Mouse (Mus musculus) embryonic facial prominence, embryonic 13.5 days (tissue): ENCODE measurements around the gene Aff3. TPM values are rescaled to one million over a fixed set of nuclear protein-coding genes. Genes with fewer than 3 reads are reported as not detected.

Experiments used
- ATAC-seq: fragments of 200-750 bp; cut with Nextera tagmentation; 2 replicates; pipeline ENCODE4 v1.8.0; 2017; ENCODE audit warnings: low read depth; ENCODE audit not compliant: insufficient number of reproducible peaks, insufficient read depth, low FRiP score, low TSS enrichment
- H3K27ac ChIP-seq: fragments of 300-500 bp; sonication (generic); 2 replicates; pipeline ENCODE4 v1.5.1; 2015; ENCODE audit warnings: moderate library complexity, mild to moderate bottlenecking, inconsistent platforms
- H3K27me3 ChIP-seq: fragments of 300-500 bp; sonication (generic); 2 replicates; pipeline ENCODE4 v1.6.1; 2015; ENCODE audit warnings: mild to moderate bottlenecking, inconsistent platforms
- H3K36me3 ChIP-seq: fragments of 300-500 bp; sonication (generic); 2 replicates; pipeline ENCODE4 v1.6.1; 2015; ENCODE audit warnings: mild to moderate bottlenecking, inconsistent platforms
- H3K4me1 ChIP-seq: fragments of 300-500 bp; sonication (generic); 2 replicates; pipeline ENCODE4 v1.6.1; 2015; ENCODE audit warnings: inconsistent platforms
- H3K4me2 ChIP-seq: fragments of 300-500 bp; sonication (generic); 2 replicates; pipeline ENCODE4 v1.6.1; 2015; ENCODE audit warnings: moderate library complexity, mild to moderate bottlenecking, inconsistent platforms
- H3K4me3 ChIP-seq: fragments of 300-500 bp; sonication (generic); 2 replicates; pipeline ENCODE4 v1.5.1; 2015; ENCODE audit warnings: mild to moderate bottlenecking, inconsistent platforms
- H3K9ac ChIP-seq: fragments of 300-500 bp; sonication (generic); 2 replicates; pipeline ENCODE4 v1.6.1; 2015; ENCODE audit warnings: mild to moderate bottlenecking, inconsistent platforms
- H3K9me3 ChIP-seq: fragments of 300-500 bp; sonication (generic); 2 replicates; pipeline ENCODE4 v1.6.1; 2016; ENCODE audit warnings: inconsistent platforms
- WGBS: fragments of 180-500 bp; shearing (Covaris S2); methylation state at CpG from one replicate; pipeline ENCODE4 v1.1.7; 2015; ENCODE audit warnings: mixed read lengths; 5-methylcytosine and 5-hydroxymethylcytosine counted together
- polyA plus RNA-seq: library from polyadenylated mRNA; unstranded; fragments of >200 nt; fragmentation: Nextera tagmentation; extraction: Ambion mirVana; gene quantifications from 2 replicates; pipeline ENCODE4 v1.2.1, GENCODE M21; 2015

The Aff3 gene
- polyA plus RNA-seq, 1 experiment from 2014 or later: 12.0 TPM

GRCm38 (mm10) chr1:38394493-38394892, 270.3 kb downstream of the Aff3 start:
- Histone ChIP-seq H3K27me3 (no peaks in the 10 kb centered on the region), H3K4me3 (no peak overlapping the region), H3K27ac (peak overlapping the region; percentile 33; the same call in 1 of the 2 replicates), H3K36me3 (0 out of 2 replicates have a peak, but pooled peaks cover 4% of the 10 kb centered on the region), H3K4me2 (no peak overlapping the region), H3K9ac (no peak overlapping the region), H3K4me1 (peaks cover 59% of the 10 kb centered on the region), H3K9me3 (no peaks in the 10 kb centered on the region)
- WGBS: 28% methylated on average over 5 of the region's 5 CpGs
- ATAC-seq: no peak

GRCm38 (mm10) chr1:38393516-38393915, 271.2 kb downstream of the Aff3 start:
- Histone ChIP-seq H3K9me3 (no peaks in the 10 kb centered on the region), H3K9ac (no peak overlapping the region), H3K36me3 (0 out of 2 replicates have a peak, but pooled peaks cover 4% of the 10 kb centered on the region), H3K27me3 (no peaks in the 10 kb centered on the region), H3K4me1 (peaks cover 53% of the 10 kb centered on the region), H3K4me2 (no peak overlapping the region), H3K4me3 (no peak overlapping the region), H3K27ac (no peak overlapping the region)
- WGBS: 32% methylated on average over 6 of the region's 6 CpGs
- ATAC-seq: no peak

- no peak overlapping the region for H3K4me3 ChIP-seq
Measured at GRCm38 (mm10) chr1:38392928-38393327, 271.8 kb downstream of the Aff3 start.

GRCm38 (mm10) chr1:38390886-38391249, 273.9 kb downstream of the Aff3 start:
- Histone ChIP-seq H3K4me3 (no peak overlapping the region), H3K27ac (no peak overlapping the region), H3K36me3 (0 out of 2 replicates have a peak, but pooled peaks cover 4% of the 10 kb centered on the region), H3K9ac (no peak overlapping the region), H3K4me2 (no peak overlapping the region), H3K4me1 (peaks cover 39% of the 10 kb centered on the region), H3K9me3 (no peaks in the 10 kb centered on the region), H3K27me3 (no peaks in the 10 kb centered on the region)
- no peak for ATAC-seq
- 79% methylated on average over 7 of the region's 7 CpGs for WGBS

More at GRCm38 (mm10) chr1:38392928-38393327, 271.8 kb downstream of the Aff3 start:
- H3K27me3 ChIP-seq: no peaks in the 10 kb centered on the region
- peaks cover 50% of the 10 kb centered on the region for H3K4me1 ChIP-seq
- H3K9ac ChIP-seq: no peak overlapping the region
- 0 out of 2 replicates have a peak, but pooled peaks cover 4% of the 10 kb centered on the region for H3K36me3 ChIP-seq
- no peak overlapping the region for H3K27ac ChIP-seq
- no peak for ATAC-seq
- WGBS: 41% methylated on average over 2 of the region's 2 CpGs
- no peaks in the 10 kb centered on the region for H3K9me3 ChIP-seq
- H3K4me2 ChIP-seq: no peak overlapping the region

GRCm38 (mm10) chr1:38390235-38390885, 274.4 kb downstream of the Aff3 start:
- ATAC-seq: no peak
- Histone ChIP-seq H3K4me3 (no peak overlapping the region), H3K27ac (no peak overlapping the region), H3K9me3 (no peaks in the 10 kb centered on the region), H3K4me1 (peaks cover 35% of the 10 kb centered on the region), H3K36me3 (0 out of 2 replicates have a peak, but pooled peaks cover 4% of the 10 kb centered on the region), H3K4me2 (no peak overlapping the region), H3K27me3 (no peaks in the 10 kb centered on the region), H3K9ac (no peak overlapping the region)
- 86% methylated on average over 17 of the region's 17 CpGs for WGBS

GRCm38 (mm10) chr1:38389576-38389975, 275.2 kb downstream of the Aff3 start:
- H3K27me3 ChIP-seq: no peaks in the 10 kb centered on the region
- no peak overlapping the region for H3K27ac ChIP-seq
- H3K9me3 ChIP-seq: no peaks in the 10 kb centered on the region
- 74% methylated on average over 7 of the region's 7 CpGs for WGBS
- H3K4me2 ChIP-seq: no peak overlapping the region
- ATAC-seq: no peak
- peaks cover 27% of the 10 kb centered on the region for H3K4me1 ChIP-seq
- H3K4me3 ChIP-seq: no peak overlapping the region
- no peak overlapping the region for H3K9ac ChIP-seq
- H3K36me3 ChIP-seq: 0 out of 2 replicates have a peak, but pooled peaks cover 4% of the 10 kb centered on the region

GRCm38 (mm10) chr1:38388466-38388865, 276.3 kb downstream of the Aff3 start:
- 0 out of 2 replicates have a peak, but pooled peaks cover 4% of the 10 kb centered on the region for H3K36me3 ChIP-seq
- H3K27me3 ChIP-seq: no peaks in the 10 kb centered on the region
- no peaks in the 10 kb centered on the region for H3K9me3 ChIP-seq
- peaks cover 16% of the 10 kb centered on the region for H3K4me1 ChIP-seq
- H3K27ac ChIP-seq: no peak overlapping the region
- ATAC-seq: no peak
- H3K4me2 ChIP-seq: no peak overlapping the region
- H3K4me3 ChIP-seq: no peak overlapping the region
- no peak overlapping the region for H3K9ac ChIP-seq
- 72% methylated on average over 3 of the region's 3 CpGs for WGBS

DNA sequence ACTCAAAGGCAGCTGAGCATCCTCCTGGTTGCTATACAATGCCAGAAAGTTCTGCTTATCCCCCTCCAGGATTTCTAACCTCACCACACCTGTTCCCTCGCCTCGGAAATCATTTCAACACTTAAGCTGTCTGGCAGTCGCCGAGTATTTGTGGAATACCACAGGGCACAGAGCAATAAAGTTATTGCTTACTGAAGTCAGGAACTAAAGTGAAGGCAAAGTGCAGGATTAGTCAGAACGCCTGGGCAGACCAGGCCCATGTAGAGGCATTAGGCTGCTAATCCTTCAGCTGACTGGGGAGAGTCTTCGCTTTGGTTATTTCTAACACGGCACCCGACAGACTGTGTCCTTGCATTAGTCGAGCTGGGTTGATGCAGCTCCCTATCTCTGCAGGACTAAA, 277.3 kb downstream of the Aff3 start:
- Histone ChIP-seq H3K9ac (no peak overlapping the region), H3K27me3 (no peaks in the 10 kb centered on the region), H3K4me2 (no peak overlapping the region), H3K4me3 (no peak overlapping the region), H3K9me3 (no peaks in the 10 kb centered on the region), H3K27ac (no peak overlapping the region; the same call in 1 of the 2 replicates), H3K36me3 (0 out of 2 replicates have a peak, but pooled peaks cover 4% of the 10 kb centered on the region), H3K4me1 (peaks cover 13% of the 10 kb centered on the region; the same call in 1 of the 2 replicates)
- 59% methylated on average over 9 of the region's 9 CpGs for WGBS
- no peak for ATAC-seq

DNA sequence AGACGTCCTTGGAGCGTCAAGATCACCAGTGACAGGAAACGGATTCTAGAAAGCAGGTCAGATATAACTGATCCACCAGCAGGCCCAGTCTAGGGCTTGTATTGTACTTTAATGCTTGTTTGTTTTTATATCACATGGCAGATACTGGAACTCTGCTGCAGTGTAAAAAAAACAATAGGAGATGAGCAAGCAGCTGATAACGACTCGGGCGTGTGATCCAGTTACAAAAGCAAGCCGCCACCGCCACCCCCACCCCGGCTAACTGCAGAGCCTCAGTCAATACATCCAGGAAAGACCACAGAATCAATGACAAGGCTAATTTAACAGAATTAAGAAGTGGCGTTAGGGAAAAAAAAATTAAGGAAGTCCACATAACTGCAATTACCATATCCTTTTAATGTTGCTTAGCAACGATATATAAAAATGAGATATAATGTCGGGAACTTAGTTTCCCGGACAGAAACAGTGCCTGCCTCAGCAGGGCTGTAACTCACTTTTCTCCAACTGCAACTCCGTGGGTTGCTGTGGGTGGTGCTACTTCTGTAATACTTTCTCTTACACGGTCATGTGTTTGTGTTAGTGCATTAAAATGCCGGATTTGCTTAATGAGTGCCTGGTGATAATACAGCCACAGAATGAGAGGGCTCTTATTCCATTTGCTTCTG, 280.2 kb downstream of the Aff3 start:
- no peak overlapping the region for H3K27ac ChIP-seq
- no peak overlapping the region for H3K4me3 ChIP-seq
- 66% methylated on average over 16 of the region's 16 CpGs for WGBS
- H3K4me2 ChIP-seq: no peak overlapping the region
- ATAC-seq: no peak
- H3K9me3 ChIP-seq: no peaks in the 10 kb centered on the region
- peaks cover 6% of the 10 kb centered on the region; the same call in 1 of the 2 replicates for H3K4me1 ChIP-seq
- H3K27me3 ChIP-seq: no peaks in the 10 kb centered on the region
- H3K36me3 ChIP-seq: peaks cover 6% of the 10 kb centered on the region
- no peak overlapping the region for H3K9ac ChIP-seq

- H3K9me3 ChIP-seq: no peaks in the 10 kb centered on the region
- peaks cover 6% of the 10 kb centered on the region; the same call in 1 of the 2 replicates for H3K4me1 ChIP-seq
- 92% methylated on average over 7 of the region's 7 CpGs for WGBS
- H3K4me2 ChIP-seq: no peak overlapping the region
- ATAC-seq: no peak
- peaks cover 6% of the 10 kb centered on the region for H3K36me3 ChIP-seq
- H3K9ac ChIP-seq: no peak overlapping the region
- no peak overlapping the region for H3K27ac ChIP-seq
- H3K4me3 ChIP-seq: no peak overlapping the region
- no peaks in the 10 kb centered on the region for H3K27me3 ChIP-seq
Measured at GRCm38 (mm10) chr1:38384010-38384409, 280.7 kb downstream of the Aff3 start.

DNA sequence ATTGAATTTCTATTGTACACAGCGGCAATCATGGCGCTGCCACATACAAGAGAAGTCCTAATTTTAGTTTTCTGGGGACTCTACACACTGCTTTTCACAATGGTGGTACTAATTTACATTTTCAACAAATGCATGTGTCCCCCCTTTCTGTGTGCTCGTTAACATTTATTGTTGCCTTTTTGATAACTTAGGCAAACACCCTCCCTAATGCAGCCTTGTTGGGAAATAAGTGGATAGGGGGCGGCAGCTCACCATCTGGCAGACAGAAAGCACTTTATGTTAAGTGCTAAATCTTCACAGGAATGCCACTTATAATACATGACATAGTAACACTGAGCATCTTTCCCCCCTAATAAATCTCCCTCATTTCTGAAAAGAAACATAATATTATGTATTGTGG, 282.1 kb downstream of the Aff3 start:
- ATAC-seq: no peak
- H3K4me3 ChIP-seq: no peak overlapping the region
- H3K27me3 ChIP-seq: no peaks in the 10 kb centered on the region
- H3K9me3 ChIP-seq: no peaks in the 10 kb centered on the region
- H3K9ac ChIP-seq: no peak overlapping the region
- H3K36me3 ChIP-seq: peaks cover 6% of the 10 kb centered on the region
- H3K4me1 ChIP-seq: 0 out of 2 replicates have a peak, but pooled peaks cover 1% of the 10 kb centered on the region
- no peak overlapping the region for H3K27ac ChIP-seq
- 91% methylated on average over 4 of the region's 4 CpGs for WGBS
- H3K4me2 ChIP-seq: no peak overlapping the region

- Histone ChIP-seq H3K4me2 (no peak overlapping the region), H3K4me3 (no peak overlapping the region), H3K36me3 (peaks cover 6% of the 10 kb centered on the region), H3K27me3 (no peaks in the 10 kb centered on the region), H3K9ac (no peak overlapping the region), H3K27ac (no peak overlapping the region), H3K4me1 (0 out of 2 replicates have a peak, but pooled peaks cover 5% of the 10 kb centered on the region), H3K9me3 (no peaks in the 10 kb centered on the region)
- no peak for ATAC-seq
- WGBS: 84% methylated on average over 3 of the region's 3 CpGs
Measured at GRCm38 (mm10) chr1:38377930-38378329, 286.8 kb downstream of the Aff3 start.
